Mouse (Mus musculus): Measurements from ENCODE around the gene Gm11541. TPM values are rescaled to one million over a fixed set of nuclear protein-coding genes. Genes with fewer than 3 reads are reported as not detected.

The Gm11541 gene
- total RNA-seq (2022): not detected

- DNase-seq: no peak
These were observed at the start of gene Gm11541 for GRCm38 (mm10) chr11:94704472-94704871. Gene Gm11541 (minus strand): TSS chr11:94704499.

GRCm38 (mm10) chr11:94752946-94753713, 48.8 kb upstream of the Gm11541 start:
- no peak for DNase-seq

- no peak for DNase-seq
These were observed 37.5 kb upstream of the Gm11541 start, which contains the start of gene Cdc34b for GRCm38 (mm10) chr11:94741732-94742272. Gene Cdc34b (plus strand): TSS chr11:94741782.

- no peak for DNase-seq
These were observed 31.4 kb upstream of the Gm11541 start for GRCm38 (mm10) chr11:94735746-94736145.

GRCm38 (mm10) chr11:94732773-94733172, 28.5 kb upstream of the Gm11541 start:
- peak; percentile 13 for DNase-seq

- no peak for DNase-seq
These were observed 26.9 kb upstream of the Gm11541 start for GRCm38 (mm10) chr11:94731229-94731628.

GRCm38 (mm10) chr11:94730261-94730660, 26.0 kb upstream of the Gm11541 start:
- DNase-seq: peak; percentile 23

- DNase-seq: no peak
These were observed 25.3 kb upstream of the Gm11541 start for GRCm38 (mm10) chr11:94729565-94729964.

- DNase-seq: no peak
These were observed 24.2 kb upstream of the Gm11541 start for GRCm38 (mm10) chr11:94728545-94728944.

- no peak for DNase-seq
These were observed 23.0 kb upstream of the Gm11541 start for GRCm38 (mm10) chr11:94727306-94727705.

GRCm38 (mm10) chr11:94719216-94719615, 14.9 kb upstream of the Gm11541 start:
- DNase-seq: no peak

- DNase-seq: no peak
These were observed 14.0 kb upstream of the Gm11541 start for GRCm38 (mm10) chr11:94718113-94718909.

GRCm38 (mm10) chr11:94717239-94717638, 12.9 kb upstream of the Gm11541 start:
- DNase-seq: no peak

- peak; percentile 8 for DNase-seq
These were observed 12.5 kb upstream of the Gm11541 start for GRCm38 (mm10) chr11:94716754-94717153.

GRCm38 (mm10) chr11:94715622-94716021, 11.3 kb upstream of the Gm11541 start:
- DNase-seq: no peak

GRCm38 (mm10) chr11:94713246-94713860, 9.1 kb upstream of the Gm11541 start:
- no peak for DNase-seq

GRCm38 (mm10) chr11:94704020-94704419, 279 bp downstream of the Gm11541 start:
- no peak for DNase-seq

- DNase-seq: no peak
These were observed 2.1 kb downstream of the Gm11541 start for GRCm38 (mm10) chr11:94702216-94702610.

- no peak for DNase-seq
These were observed 2.7 kb downstream of the Gm11541 start for GRCm38 (mm10) chr11:94701401-94702215.

- DNase-seq: no peak
These were observed 4.9 kb downstream of the Gm11541 start for GRCm38 (mm10) chr11:94699399-94699798.

GRCm38 (mm10) chr11:94697703-94698464, 6.4 kb downstream of the Gm11541 start:
- no peak for DNase-seq

Data from adrenal gland, adult 8-10 months (tissue).